Mouse (Mus musculus) colon, adult 2 months (tissue): ENCODE data around the gene Mtrf1l. TPM values are rescaled to one million over a fixed set of nuclear protein-coding genes. Genes with fewer than 3 reads are reported as not detected.

Source experiments
- polyA plus RNA-seq: library from polyadenylated mRNA; depleted of rRNA; stranded (reverse); fragments of >200 nt; gene quantifications from 2 replicates; pipeline ENCODE4 v1.2.3, GENCODE M21; 2012; rRNA removed

Gene Mtrf1l
- 1.8 and 2.5 TPM in 2 replicates for polyA plus RNA-seq

DNA sequence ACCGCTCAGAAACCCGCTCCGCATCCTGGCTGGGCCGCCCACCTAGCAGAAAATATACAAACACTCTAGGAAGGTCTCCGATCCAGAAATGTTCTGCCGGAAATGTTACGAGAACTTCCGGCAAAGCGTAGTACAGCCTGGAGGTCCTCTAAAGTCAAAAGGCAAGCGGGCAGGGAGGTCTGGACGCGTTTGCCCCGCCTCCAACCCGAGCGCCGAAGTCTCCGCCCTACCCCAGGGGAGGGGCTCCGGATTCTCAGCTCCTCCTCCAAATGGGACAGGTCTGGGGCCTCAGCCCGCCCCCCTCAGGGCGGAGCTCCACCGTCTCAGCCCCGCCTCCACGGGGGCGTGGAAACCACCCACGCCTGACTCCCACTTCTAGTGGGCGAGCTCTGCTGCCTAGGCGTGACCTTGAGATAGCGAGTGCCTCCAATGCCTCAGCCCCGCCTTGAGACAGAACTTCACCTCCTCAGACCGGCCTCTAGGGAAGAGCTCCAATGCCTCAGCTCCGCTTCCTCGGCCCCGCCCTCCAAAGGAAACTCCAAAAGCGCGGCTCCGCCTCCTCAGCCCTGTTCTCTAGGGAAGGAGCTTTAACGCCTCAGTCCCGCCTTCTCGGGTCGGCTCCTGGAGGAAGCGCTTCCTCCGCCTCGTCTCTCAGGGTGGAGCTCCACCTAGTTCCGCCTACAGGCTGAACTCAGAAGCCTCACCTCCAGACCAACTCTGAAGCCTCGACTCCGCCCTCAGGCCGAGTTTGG lies at the start of gene Mtrf1l:
Gene Mtrf1l, minus strand, starts transcription at position 171 of the 752 bp plus-strand sequence.

GRCm38 (mm10) chr10:5805243-5805730 lies 18.4 kb downstream of the Mtrf1l start, which contains the start of gene Fbxo5:
Gene Fbxo5 (minus strand): TSS chr10:5805600.

Other genes starting within 250 kb of the Mtrf1l start
- 0.89 and 1.1 TPM in 2 replicates for gene Myct1, start 230.1 kb downstream of the Mtrf1l start, polyA plus RNA-seq
- gene Vip, start 184.7 kb downstream of the Mtrf1l start, polyA plus RNA-seq: 15.0 and 15.7 TPM in 2 replicates
- 1.2 and 1.5 TPM in 2 replicates for gene Fbxo5, start 18.3 kb downstream of the Mtrf1l start, polyA plus RNA-seq
- 0.93 and 1.4 TPM in 2 replicates for gene Rgs17, start 98.5 kb upstream of the Mtrf1l start, polyA plus RNA-seq